Mouse (Mus musculus) layer of hippocampus, adult 18-20 months (tissue): ENCODE data around the gene Olfr791. TPM values are rescaled to one million over a fixed set of nuclear protein-coding genes. Genes with fewer than 3 reads are reported as not detected.
A peak's percentile ranks its signal among the peaks of the same experiment; 100 is the strongest.

Experiments
- DNase-seq, 2 experiments: peaks; one replicate each; pipeline ENCODE4 v3.0.0; 2022; ENCODE audit warnings: low spot score in 2 of 2
- long read RNA-seq: library from polyadenylated mRNA; stranded (forward); transcript quantifications from one replicate; pipeline ENCODE4 v2.0.0, GENCODE M21; 2021
- total RNA-seq, 2 experiments: library from RNA; stranded (reverse); gene quantifications; 2 replicates each; pipeline ENCODE4 v1.2.3; 2021

Gene Olfr791
- not detected for total RNA-seq
- long read RNA-seq, result 0 reads

DNA sequence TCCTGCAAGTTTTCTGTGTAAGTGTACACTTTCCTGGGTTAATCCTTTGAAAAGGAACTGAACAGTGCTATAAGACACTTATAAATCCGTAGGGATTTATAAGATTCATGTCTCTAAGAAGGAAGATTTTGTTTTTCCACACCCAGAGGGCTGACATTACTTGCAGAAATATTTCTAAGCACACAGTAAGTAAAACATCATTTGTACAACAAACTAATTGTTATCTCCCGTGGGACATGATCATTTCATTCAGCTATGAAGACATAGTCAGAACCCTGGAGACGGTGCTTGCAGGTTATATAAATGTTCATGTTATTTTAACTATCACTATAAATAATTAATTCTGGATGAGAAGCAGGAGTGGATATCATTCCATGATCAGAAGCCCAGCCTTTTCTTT, at the start of gene Olfr791:
Olfr791 (plus strand) TSS at position 301 of the 400 bp plus-strand sequence.
- no peak for DNase-seq

DNA sequence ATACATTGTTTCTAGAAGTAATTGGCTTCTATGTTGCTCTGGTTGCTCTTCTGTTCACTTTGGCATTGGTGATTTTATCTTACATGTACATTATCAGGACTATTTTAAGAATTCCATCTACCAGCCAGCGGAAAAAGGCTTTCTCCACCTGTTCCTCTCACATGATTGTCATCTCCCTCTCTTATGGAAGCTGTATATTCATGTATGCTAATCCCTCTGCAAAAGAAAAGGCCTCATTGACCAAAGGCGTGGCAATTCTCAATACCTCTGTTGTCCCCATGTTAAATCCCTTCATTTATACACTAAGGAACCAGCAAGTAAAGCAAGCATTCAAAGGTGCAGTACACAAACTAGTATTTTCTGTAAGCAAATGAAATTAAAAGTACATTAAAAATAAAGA, 48.3 kb upstream of the Olfr791 start:
- no peak for DNase-seq

DNA sequence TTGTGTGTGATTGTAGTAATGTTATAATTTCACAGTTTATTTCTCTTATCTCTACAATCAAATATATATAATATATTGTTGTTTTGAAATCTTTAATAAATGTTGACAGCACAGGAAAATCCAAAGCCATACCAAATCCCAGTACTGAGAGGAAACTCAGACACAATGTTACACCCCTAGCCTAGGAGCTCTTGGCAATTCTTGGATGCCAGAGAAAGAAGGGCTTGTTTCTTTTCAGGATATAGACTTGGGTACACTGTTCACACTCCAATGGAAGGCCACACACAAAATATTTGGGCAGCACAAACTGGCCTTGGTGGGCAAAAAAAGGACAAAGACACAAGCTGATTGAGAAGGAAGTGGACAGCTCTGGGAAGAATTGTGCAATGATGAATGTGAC, 47.9 kb upstream of the Olfr791 start:
- no peak for DNase-seq

DNA sequence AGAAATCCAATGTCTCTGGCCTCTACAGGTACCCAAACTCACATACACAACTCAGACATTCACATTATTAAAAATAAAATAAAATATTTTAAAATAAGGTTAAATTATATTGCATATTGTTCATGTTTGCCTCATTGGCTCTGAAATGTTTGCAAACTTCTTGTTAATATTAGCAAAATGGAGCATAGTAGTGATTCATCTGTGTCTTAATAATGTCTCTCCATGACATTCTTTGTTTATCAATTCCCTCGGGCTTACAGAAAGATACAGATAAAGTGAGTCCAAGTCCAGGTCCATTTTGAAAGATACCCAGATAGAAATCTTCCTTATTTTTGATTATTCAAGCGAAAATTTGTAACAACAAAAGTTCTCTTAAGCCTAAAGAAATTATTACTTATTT, 37.1 kb upstream of the Olfr791 start, which contains the start of gene Olfr789:
Olfr789 (plus strand) TSS at position 301 of the 400 bp plus-strand sequence.
- no peak for DNase-seq

DNA sequence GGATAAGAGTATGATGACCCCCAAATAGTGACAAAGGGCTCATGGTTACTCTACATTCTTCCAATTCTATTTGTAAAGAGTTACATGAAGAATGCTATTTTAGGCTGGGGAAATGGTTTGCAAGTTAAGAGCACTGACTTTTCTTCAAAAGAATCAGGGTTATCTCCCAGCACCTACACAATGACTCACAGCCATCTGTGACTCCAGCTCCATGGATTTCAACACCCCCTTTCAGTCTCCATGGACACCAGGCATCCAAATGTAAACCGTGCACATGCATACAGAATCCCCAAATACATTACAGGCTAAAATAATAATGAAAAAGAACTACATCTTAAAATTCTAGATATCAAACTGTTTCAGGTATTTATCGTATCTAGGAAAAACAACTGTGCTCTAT, 31.5 kb upstream of the Olfr791 start:
- DNase-seq, result peak in 1 of 2 experiments; percentile 19

DNA sequence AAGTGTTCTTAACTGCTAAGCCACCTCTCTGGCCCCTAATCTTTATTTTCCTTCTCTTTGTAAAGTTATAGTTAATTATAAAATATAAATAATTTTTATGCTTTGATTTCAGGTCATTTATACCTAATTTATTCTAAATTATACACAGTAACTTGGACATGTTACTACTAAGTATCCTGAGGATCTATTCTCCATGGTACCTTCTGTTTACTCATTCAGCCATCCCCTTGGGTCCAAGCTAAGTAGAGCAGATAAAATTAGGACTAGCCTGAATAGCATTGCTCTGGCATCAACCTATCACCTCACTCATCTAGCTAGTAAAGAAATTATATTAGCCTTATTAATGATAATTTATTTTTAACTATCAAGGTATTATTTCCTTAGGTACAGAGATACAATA, 23.4 kb upstream of the Olfr791 start, which contains the start of gene Olfr790:
Olfr790 (plus strand) TSS at position 301 of the 400 bp plus-strand sequence.
- no peak for DNase-seq

DNA sequence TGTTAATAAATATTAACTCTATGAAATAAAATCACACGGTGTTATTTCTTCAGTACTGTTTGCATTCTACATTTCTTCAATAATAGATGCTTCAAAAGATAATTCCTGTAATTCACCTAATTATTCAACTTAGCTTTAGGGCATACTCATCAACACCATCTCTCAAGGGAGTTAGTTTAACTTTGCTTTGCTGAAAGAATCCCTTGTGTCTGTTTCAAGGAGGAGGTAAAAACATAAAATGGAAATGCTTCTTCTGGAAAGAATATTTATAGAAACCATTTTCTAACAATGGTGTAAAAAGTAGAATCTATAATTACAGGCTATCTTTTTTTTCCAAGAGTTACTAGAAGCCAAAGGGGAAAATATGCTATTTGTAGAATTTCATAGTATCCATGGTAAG, 17.3 kb downstream of the Olfr791 start, which contains the start of gene Olfr792:
Olfr792 (plus strand) TSS at position 301 of the 400 bp plus-strand sequence.
- DNase-seq, result no peak

DNA sequence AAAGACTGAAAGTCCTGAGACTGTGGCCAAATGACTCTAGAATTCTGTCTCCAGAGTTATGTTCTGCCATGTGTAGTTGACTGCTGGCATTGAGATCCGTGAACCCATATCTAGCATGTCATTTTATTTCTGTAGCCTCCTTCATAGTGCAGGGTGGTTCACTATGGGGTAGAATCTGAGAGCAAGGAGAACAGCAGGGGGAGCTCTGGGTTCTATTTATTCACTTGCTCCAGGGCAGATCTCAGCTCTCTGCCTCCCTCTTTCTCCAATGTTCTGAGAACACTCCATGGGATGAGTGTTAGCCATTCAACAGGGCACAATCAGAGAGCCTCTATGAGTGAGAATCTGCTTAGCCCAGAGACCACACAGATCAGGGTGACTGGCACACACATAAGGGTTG, 27.8 kb downstream of the Olfr791 start:
- DNase-seq, result peak in 1 of 2 experiments; percentile 54

DNA sequence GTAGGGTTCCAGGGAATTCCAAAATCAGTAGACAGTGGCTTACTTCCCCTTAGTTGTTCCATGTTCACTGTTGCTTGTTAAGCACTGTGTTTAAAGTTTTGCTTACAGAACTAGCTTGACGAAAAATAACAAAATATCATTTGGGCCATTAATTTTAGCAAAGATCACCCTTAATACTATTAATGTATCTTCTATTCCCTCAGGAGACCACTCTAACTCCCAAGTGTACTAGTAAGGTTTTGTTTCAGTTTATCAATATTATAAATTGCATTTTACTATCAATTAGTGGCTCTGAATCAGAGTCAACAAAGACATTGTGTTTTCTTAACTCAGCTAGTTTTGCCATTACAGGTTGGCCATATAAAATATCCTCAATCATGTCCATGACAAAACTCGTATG, 45.8 kb downstream of the Olfr791 start, which contains the start of gene Olfr794:
Olfr794 (plus strand) TSS at position 301 of the 400 bp plus-strand sequence.
- DNase-seq, result no peak

DNA sequence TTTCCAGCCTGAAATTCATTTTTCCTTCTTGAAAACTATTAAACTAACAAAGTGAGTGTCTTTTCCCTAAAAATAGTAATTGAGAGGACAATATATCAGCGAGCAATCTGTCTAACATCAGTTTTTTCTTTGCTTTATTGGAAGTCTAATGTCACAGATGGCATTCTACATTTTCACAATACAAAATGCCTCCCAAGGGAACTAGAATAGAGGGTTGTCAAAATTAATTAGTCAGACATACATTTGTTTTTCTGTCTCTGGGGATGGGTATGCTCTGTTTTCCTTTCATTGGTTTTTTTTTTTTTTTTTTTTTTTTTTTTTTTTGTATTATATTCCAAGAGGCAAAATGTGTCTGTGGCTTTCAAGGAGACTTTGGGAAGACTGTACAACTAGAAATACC, 55.5 kb downstream of the Olfr791 start:
- no peak for DNase-seq

Other genes starting within 250 kb of the Olfr791 start
- gene Olfr780, start 203.7 kb upstream of the Olfr791 start, total RNA-seq, result not detected
- not detected for gene Olfr781, start 192.9 kb upstream of the Olfr791 start, total RNA-seq
- not detected for gene Olfr782, start 172.9 kb upstream of the Olfr791 start, total RNA-seq
- under 1 TPM; 0.10 to 0.22 TPM for gene Olfr784, start 137.7 kb upstream of the Olfr791 start, total RNA-seq
- gene Olfr785, start 116.4 kb upstream of the Olfr791 start, total RNA-seq, result not detected
- gene Olfr786, start 94.5 kb upstream of the Olfr791 start, total RNA-seq, result not detected
- gene Olfr787, start 59.9 kb upstream of the Olfr791 start, total RNA-seq, result not detected
- gene Olfr788, start 50.8 kb upstream of the Olfr791 start, total RNA-seq, result not detected
- not detected for gene Olfr789, start 37.0 kb upstream of the Olfr791 start, total RNA-seq
- gene Olfr790, start 23.3 kb upstream of the Olfr791 start, total RNA-seq, result not detected
- gene Olfr792, start 17.4 kb downstream of the Olfr791 start, total RNA-seq, result not detected
- not detected for gene Olfr794, start 45.9 kb downstream of the Olfr791 start, total RNA-seq
- not detected for gene Olfr796, start 90.8 kb downstream of the Olfr791 start, total RNA-seq
- not detected for gene Olfr798, start 106.1 kb downstream of the Olfr791 start, total RNA-seq
- gene Olfr799, start 115.7 kb downstream of the Olfr791 start, total RNA-seq, result not detected
- not detected for gene Olfr800, start 135.9 kb downstream of the Olfr791 start, total RNA-seq
- gene Olfr801, start 152.1 kb downstream of the Olfr791 start, total RNA-seq, result not detected
- not detected for gene Olfr802, start 166.4 kb downstream of the Olfr791 start, total RNA-seq
- gene Olfr803, start 172.5 kb downstream of the Olfr791 start, total RNA-seq, result not detected
- gene Olfr804, start 181.4 kb downstream of the Olfr791 start, total RNA-seq, result not detected
- not detected for gene Olfr805, start 207.6 kb downstream of the Olfr791 start, total RNA-seq
- not detected for gene Olfr806, start 220.1 kb downstream of the Olfr791 start, total RNA-seq
- gene Olfr807, start 236.0 kb downstream of the Olfr791 start, total RNA-seq, result not detected
- gene Olfr808, start 243.7 kb downstream of the Olfr791 start, total RNA-seq, result not detected